Mouse (Mus musculus): ENCODE results near the gene Ccdc171.

DNA sequence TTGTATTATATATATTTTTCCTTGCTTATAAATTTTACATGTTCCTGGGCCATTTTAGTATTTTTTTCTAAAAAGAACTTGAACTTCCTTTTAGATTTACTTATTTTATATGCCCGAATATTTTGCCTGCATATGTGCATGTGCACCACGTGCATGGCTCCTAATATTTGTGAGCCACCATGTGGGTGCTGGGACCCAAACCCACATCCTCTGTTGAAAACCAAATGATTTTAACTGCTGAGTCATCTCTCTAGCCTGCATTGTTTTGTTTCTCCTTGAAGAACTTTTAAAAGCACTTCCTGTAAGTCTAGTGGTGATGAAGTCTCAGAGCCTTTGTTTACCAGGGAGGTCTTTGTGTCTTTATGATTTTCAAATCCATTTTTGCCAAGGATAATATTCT, 259.8 kb downstream of the Ccdc171 start:
- TF ChIP-seq CTCF (IDR thresholded peaks at IDR 0.05; ENCODE audit: low read depth) (no peak), EP300 (IDR thresholded peaks at IDR 0.05; ENCODE audit: low read depth) (no peak)
